Mouse (Mus musculus): ENCODE measurements at regions not wholly inside any gene's neighbourhood (a gene's known extent, or its start where the extent isn't known, plus 50 kb on each side); places are given as distances from the start of the nearest gene placed in this dataset.

DNA sequence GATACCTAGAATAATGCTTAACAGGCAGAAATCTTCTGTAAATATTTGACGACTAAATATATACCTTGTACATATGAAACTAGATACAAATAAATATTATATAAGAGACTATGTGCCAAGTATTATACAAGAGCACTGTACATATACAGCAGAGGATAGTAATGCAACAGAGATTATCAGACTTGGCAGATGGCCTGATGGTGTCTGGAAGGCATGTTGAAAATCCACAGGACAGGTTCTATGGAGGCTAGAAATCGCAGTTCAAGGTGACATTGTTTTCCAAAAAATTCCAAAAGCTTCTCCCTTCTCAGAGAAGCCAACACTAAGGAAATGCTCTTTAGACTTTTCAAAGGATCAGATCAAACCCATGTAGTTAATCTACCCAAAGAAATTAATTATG lies 126.9 kb upstream of the Mrps30 start:
- no peaks in the 10 kb centered on the region for H3K4me1 ChIP-seq (ENCODE audit: control insufficient read depth, insufficient read depth, low read length)
- no peak overlapping the region for H3K4me3 ChIP-seq (replicated peaks; ENCODE audit: control insufficient read depth, low read depth, low read length)
- no peak overlapping the region for H3K27ac ChIP-seq (ENCODE audit: control insufficient read depth, insufficient read depth, low read depth, low read length, poor library complexity)
- TF ChIP-seq CTCF (IDR thresholded peaks at IDR 0.05; ENCODE audit: control insufficient read depth, insufficient read depth, low read length) (no peak), POLR2A (IDR thresholded peaks at IDR 0.05; ENCODE audit: borderline replicate concordance, control insufficient read depth, low read depth, low read length) (no peak)
- WGBS: 80% methylated on average over 2 of the region's 2 CpGs

DNA sequence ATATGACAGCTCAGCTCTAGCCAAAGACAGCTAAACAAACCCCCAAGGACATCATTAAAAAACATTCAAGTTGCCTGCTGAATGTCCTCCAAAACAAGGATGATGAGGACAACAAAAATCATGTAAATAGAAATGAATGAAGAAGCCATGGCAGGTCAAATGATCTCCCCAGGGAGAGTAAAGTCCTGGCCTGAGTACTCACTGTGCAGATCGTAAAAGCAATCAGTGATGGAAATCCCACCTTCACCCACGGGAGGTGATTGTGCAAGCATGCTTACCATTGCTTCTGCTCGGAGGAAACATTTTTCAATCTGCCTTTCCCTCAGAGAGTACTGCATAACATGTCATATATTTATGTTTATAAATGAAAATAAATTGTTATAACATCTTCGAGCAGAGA lies 119.1 kb upstream of the Mrps30 start:
- Histone ChIP-seq H3K4me3 (replicated peaks; ENCODE audit: control insufficient read depth, low read depth, low read length) (no peak overlapping the region), H3K4me1 (ENCODE audit: control insufficient read depth, insufficient read depth, low read length) (no peaks in the 10 kb centered on the region), H3K27ac (ENCODE audit: control insufficient read depth, insufficient read depth, low read depth, low read length, poor library complexity) (no peak overlapping the region)
- TF ChIP-seq POLR2A (IDR thresholded peaks at IDR 0.05; ENCODE audit: borderline replicate concordance, control insufficient read depth, low read depth, low read length) (no peak), CTCF (IDR thresholded peaks at IDR 0.05; ENCODE audit: control insufficient read depth, insufficient read depth, low read length) (no peak)
- 75% methylated on average over 4 of the region's 4 CpGs for WGBS

- TF ChIP-seq POLR2A (IDR thresholded peaks at IDR 0.05; ENCODE audit: borderline replicate concordance, control insufficient read depth, low read depth, low read length): no peak
- TF ChIP-seq CTCF (IDR thresholded peaks at IDR 0.05; ENCODE audit: control insufficient read depth, insufficient read depth, low read length): no peak
- WGBS: 78% methylated on average over 3 of the region's 3 CpGs
- Histone ChIP-seq H3K4me3 (replicated peaks; ENCODE audit: control insufficient read depth, low read depth, low read length) (no peak overlapping the region), H3K4me1 (ENCODE audit: control insufficient read depth, insufficient read depth, low read length) (no peaks in the 10 kb centered on the region), H3K27ac (ENCODE audit: control insufficient read depth, insufficient read depth, low read depth, low read length, poor library complexity) (no peak overlapping the region)
Measured at GRCm38 (mm10) chr13:118490610-118491009, 103.6 kb upstream of the Mrps30 start.

GRCm38 (mm10) chr13:118483031-118483430 lies 96.0 kb upstream of the Mrps30 start:
- WGBS: 65% methylated on average over 8 of the region's 8 CpGs
- no peaks in the 10 kb centered on the region for H3K4me1 ChIP-seq (ENCODE audit: control insufficient read depth, insufficient read depth, low read length)
- TF ChIP-seq POLR2A (IDR thresholded peaks at IDR 0.05; ENCODE audit: borderline replicate concordance, control insufficient read depth, low read depth, low read length): no peak
- no peak for TF ChIP-seq CTCF (IDR thresholded peaks at IDR 0.05; ENCODE audit: control insufficient read depth, insufficient read depth, low read length)
- no peak overlapping the region for H3K4me3 ChIP-seq (replicated peaks; ENCODE audit: control insufficient read depth, low read depth, low read length)
- H3K27ac ChIP-seq (ENCODE audit: control insufficient read depth, insufficient read depth, low read depth, low read length, poor library complexity): no peak overlapping the region

DNA sequence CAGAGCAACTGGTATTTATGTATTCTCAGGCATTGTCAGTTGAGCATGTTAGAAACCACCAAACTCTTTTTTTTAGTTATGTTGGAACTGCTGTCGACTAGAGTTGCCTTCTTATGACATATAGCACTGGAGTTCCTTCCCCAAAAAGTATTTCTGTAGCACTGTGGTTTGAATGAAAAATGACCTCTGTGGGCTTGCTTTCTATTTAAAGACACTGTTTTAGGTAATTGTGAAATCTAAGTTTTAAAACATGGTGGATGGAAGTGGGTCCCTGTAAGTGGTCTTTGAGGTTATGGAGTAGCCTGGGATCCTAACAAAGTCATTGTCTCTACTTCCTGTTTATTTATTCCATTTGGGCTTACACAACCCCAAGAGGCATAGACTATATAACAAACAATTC lies 93.2 kb upstream of the Mrps30 start:
- no peaks in the 10 kb centered on the region for H3K4me1 ChIP-seq (ENCODE audit: control insufficient read depth, insufficient read depth, low read length)
- 0% methylated on average over 1 of the region's 1 CpGs for WGBS
- H3K4me3 ChIP-seq (replicated peaks; ENCODE audit: control insufficient read depth, low read depth, low read length): no peak overlapping the region
- no peak for TF ChIP-seq POLR2A (IDR thresholded peaks at IDR 0.05; ENCODE audit: borderline replicate concordance, control insufficient read depth, low read depth, low read length)
- no peak for TF ChIP-seq CTCF (IDR thresholded peaks at IDR 0.05; ENCODE audit: control insufficient read depth, insufficient read depth, low read length)
- H3K27ac ChIP-seq (ENCODE audit: control insufficient read depth, insufficient read depth, low read depth, low read length, poor library complexity): no peak overlapping the region

DNA sequence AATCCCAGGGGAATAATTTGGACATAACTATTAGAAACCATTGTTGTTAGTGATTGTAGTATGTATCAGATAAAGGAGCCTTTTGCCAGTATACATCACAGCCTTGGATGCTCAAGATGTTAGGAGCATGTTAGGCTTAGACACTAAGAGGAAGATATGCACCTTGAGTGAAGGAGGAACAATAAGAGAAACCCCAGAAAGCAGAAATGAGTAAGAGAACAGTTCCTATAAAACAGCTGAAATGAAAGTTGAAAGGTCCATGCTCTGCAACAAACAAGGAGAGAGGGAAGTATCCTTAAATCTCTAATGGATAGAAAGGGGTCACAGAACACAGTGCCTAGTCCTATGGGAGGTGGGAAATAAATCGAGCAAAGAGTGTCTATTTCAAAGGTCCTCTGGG lies 91.4 kb upstream of the Mrps30 start:
- no peak for TF ChIP-seq CTCF (IDR thresholded peaks at IDR 0.05; ENCODE audit: control insufficient read depth, insufficient read depth, low read length)
- TF ChIP-seq POLR2A (IDR thresholded peaks at IDR 0.05; ENCODE audit: borderline replicate concordance, control insufficient read depth, low read depth, low read length): no peak
- WGBS: 51% methylated on average over 1 of the region's 1 CpGs

DNA sequence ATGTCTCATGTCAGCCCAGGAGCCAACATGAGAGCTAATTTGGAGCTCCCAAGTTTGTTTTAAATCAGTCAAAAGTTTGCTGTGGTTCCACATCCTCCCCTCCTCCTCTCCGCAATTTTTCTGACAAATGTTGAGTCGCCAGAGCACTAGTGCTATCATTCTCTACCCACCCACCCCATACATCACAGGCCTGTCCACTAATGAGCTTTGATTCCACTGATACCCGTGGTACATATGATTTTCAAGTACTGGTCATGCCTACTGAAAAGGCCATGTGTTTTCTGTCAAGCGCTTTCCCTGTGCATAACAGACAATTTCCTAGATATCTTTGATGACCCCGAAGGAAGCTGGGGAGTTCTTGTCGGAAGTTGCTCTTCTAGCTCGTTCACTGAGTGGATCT lies 85.5 kb upstream of the Mrps30 start:
- H3K27ac ChIP-seq (ENCODE audit: control insufficient read depth, insufficient read depth, low read depth, low read length, poor library complexity): no peak overlapping the region
- no peaks in the 10 kb centered on the region for H3K4me1 ChIP-seq (ENCODE audit: control insufficient read depth, insufficient read depth, low read length)
- no peak for TF ChIP-seq CTCF (IDR thresholded peaks at IDR 0.05; ENCODE audit: control insufficient read depth, insufficient read depth, low read length)
- H3K4me3 ChIP-seq (replicated peaks; ENCODE audit: control insufficient read depth, low read depth, low read length): no peak overlapping the region
- WGBS: 80% methylated on average over 7 of the region's 7 CpGs

More for the DNA sequence above, 91.4 kb upstream of the Mrps30 start:
- Histone ChIP-seq H3K4me3 (replicated peaks; ENCODE audit: control insufficient read depth, low read depth, low read length) (no peak overlapping the region), H3K4me1 (ENCODE audit: control insufficient read depth, insufficient read depth, low read length) (no peaks in the 10 kb centered on the region), H3K27ac (ENCODE audit: control insufficient read depth, insufficient read depth, low read depth, low read length, poor library complexity) (no peak overlapping the region)

DNA sequence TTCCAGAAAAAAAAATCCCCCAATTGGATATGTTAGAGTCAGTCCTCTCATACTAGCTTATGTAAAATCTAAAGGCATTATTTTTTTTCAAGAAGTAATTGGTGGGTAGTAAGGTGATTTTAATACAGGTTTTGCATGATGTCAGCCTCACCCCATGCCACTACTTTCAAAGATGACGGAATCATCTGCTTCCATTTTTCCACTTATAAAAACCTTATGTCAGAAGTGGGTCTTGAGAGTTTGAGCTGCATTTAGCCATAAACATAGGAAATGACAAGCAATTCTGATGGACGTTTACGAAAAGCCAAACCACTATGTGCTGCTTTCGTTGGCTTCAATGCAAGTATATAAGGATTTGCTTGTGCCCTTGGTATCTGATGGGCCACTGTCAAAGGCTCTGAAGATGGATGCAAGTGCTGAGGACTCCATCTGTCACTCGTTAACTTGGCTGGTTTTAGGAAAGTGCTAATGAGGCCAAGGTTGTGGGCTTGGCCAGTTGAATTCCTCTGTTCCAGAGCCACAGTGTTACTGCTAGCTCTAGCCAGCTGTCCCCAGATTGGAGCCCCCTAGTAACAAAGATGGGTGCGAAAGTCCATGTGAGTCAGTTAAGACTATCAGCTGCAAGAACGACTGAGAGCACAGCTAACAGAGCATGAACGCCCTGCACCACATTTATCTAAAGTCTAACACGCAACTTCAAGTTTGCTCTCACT lies 72.8 kb upstream of the Mrps30 start:
- no peak overlapping the region for H3K4me3 ChIP-seq (replicated peaks; ENCODE audit: control insufficient read depth, low read depth, low read length)
- H3K27ac ChIP-seq (ENCODE audit: control insufficient read depth, insufficient read depth, low read depth, low read length, poor library complexity): no peak overlapping the region
- TF ChIP-seq CTCF (IDR thresholded peaks at IDR 0.05; ENCODE audit: control insufficient read depth, insufficient read depth, low read length) (no peak), POLR2A (IDR thresholded peaks at IDR 0.05; ENCODE audit: borderline replicate concordance, control insufficient read depth, low read depth, low read length) (no peak)
- 78% methylated on average over 9 of the region's 9 CpGs for WGBS
- no peaks in the 10 kb centered on the region for H3K4me1 ChIP-seq (ENCODE audit: control insufficient read depth, insufficient read depth, low read length)

Measured in bone marrow, adult 2 months (tissue).